ENCODE assay signal across 8 mouse cellular contexts in the genomic region with DNA sequence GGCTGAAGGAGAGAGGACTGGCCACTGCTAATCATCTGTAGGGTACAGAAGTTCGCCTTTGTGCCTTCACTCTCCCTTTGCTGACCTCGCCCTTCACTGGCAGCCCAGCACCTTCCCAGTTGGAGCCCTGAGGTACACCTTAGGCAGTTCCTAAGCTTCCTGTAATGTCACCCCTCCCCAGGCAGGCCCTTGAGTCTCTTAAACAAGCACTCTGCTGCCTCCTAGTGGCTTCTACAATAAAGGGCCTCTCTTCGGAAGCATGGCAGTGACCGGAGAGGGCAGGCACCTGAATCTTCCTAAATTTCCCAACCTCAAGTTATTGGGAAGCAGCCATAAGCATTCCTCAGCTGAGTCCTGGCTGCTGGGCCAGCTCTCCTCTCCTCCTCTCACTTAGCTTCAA. TPM values are rescaled to one million over a fixed set of nuclear protein-coding genes. Genes with fewer than 3 reads are reported as not detected.
A peak's percentile ranks its signal among the peaks of the same experiment; 100 is the strongest.
DNase-seq lines count a peak whose midpoint lies in the region; ATAC-seq and TF ChIP-seq lines count a peak whose summit lies in the region.

No protein-coding gene starts in this region.

- ATAC-seq in forebrain, postnatal 0 days: 0 out of 2 replicates have a peak, but pooled peaks have one; percentile 53
- ATAC-seq in stomach, embryonic 16.5 days (ENCODE audit: insufficient read depth, low FRiP score): peak; percentile 73; the same call in 1 of the 2 replicates

- no peaks in the 10 kb centered on the region for H3K9me3 ChIP-seq in forebrain, postnatal 0 days (ENCODE audit: low read length)
- no peaks in the 10 kb centered on the region for H3K9me3 ChIP-seq in stomach, embryonic 16.5 days (replicated peaks; ENCODE audit: control insufficient read depth, low read length)

- no peak overlapping the region for H3K4me2 ChIP-seq in forebrain, postnatal 0 days (ENCODE audit: low read depth)
- no peak overlapping the region for H3K4me2 ChIP-seq in stomach, embryonic 16.5 days (ENCODE audit: low read depth, low read length)

- no peak overlapping the region for H3K9ac ChIP-seq in forebrain, postnatal 0 days
- H3K9ac ChIP-seq in stomach, embryonic 16.5 days (ENCODE audit: low read length): no peak overlapping the region

- 27% methylated on average over 4 of the region's 4 CpGs for WGBS in forebrain, postnatal 0 days
- 22% methylated on average over 4 of the region's 4 CpGs for WGBS in stomach, embryonic 16.5 days

- peak; percentile 80 for TF ChIP-seq CTCF in forebrain, postnatal 0 days (IDR thresholded peaks at IDR 0.05; ENCODE audit: low read depth)

- intact Hi-C loops in left cerebral cortex, postnatal 14 days (cut with DNase I): loop anchor here (5.0 kb wide), 1 partner anchor 58 kb away; no protein-coding TSS in a partner anchor

- no peaks in the 10 kb centered on the region for H3K36me3 ChIP-seq in forebrain, postnatal 0 days (ENCODE audit: insufficient read depth)
- H3K36me3 ChIP-seq in stomach, embryonic 16.5 days (ENCODE audit: control insufficient read depth, insufficient read depth, low read length): no peaks in the 10 kb centered on the region

- H3K4me3 ChIP-seq in forebrain, postnatal 0 days (ENCODE audit: low read depth, low read length): no peak overlapping the region
- no peak overlapping the region for H3K4me3 ChIP-seq in stomach, embryonic 16.5 days (replicated peaks; ENCODE audit: low read length)

- no peak overlapping the region for H3K27ac ChIP-seq in forebrain, postnatal 0 days (ENCODE audit: low read depth, low read length)
- no peak overlapping the region for H3K27ac ChIP-seq in stomach, embryonic 16.5 days (ENCODE audit: low read length)

- DNase-seq in urinary bladder, postnatal 36 days (ENCODE audit: low spot score in 2 of 2): peak; percentile 42 to 62
- DNase-seq in urinary bladder, adult 2 months (ENCODE audit: low spot score): no peak
- peak; percentile 71 to 73 for DNase-seq in cerebellum, adult 18-20 months
- peak; percentile 80 for DNase-seq in forebrain, postnatal 0 days
- peak; percentile 71 for DNase-seq in hindlimb bud, embryonic 11.5 days (ENCODE audit: extremely low spot score, low read depth, low spot score)
- peak; percentile 85 to 86 for DNase-seq in left cerebral cortex, postnatal 14 days (ENCODE audit: low spot score in 2 of 2)
- peak; percentile 84 for DNase-seq in mesoderm, embryonic 11.5 days (ENCODE audit: low read depth, low spot score)

- no peaks in the 10 kb centered on the region for H3K4me1 ChIP-seq in forebrain, postnatal 0 days (ENCODE audit: insufficient read depth)
- no peaks in the 10 kb centered on the region for H3K4me1 ChIP-seq in stomach, embryonic 16.5 days (ENCODE audit: control insufficient read depth, insufficient read depth, low read length)

- H3K27me3 ChIP-seq in forebrain, postnatal 0 days (ENCODE audit: insufficient read depth, low read length): no peaks in the 10 kb centered on the region
- no peaks in the 10 kb centered on the region for H3K27me3 ChIP-seq in stomach, embryonic 16.5 days (ENCODE audit: control insufficient read depth, insufficient read depth, low read length)

RNA-seq across cellular contexts. Expression of a gene that starts 13.9 kb away (rescaled TPM):
- 43.9 and 48.9 TPM in 2 replicates for polyA plus RNA-seq in urinary bladder, adult 2 months (2012; rRNA removed)
- 231 and 250 TPM in 2 replicates for total RNA-seq in forebrain, postnatal 0 days (2014; rRNA removed)
- polyA plus RNA-seq in forebrain, postnatal 0 days (2015; fragmentation: Nextera tagmentation; extraction: Ambion mirVana): 242 and 258 TPM in 2 replicates
- total RNA-seq in left cerebral cortex, postnatal 14 days (2021): 10 to 100 TPM; 93.7 to 99.6 TPM
- polyA plus RNA-seq in stomach, embryonic 16.5 days (2015; fragmentation: Nextera tagmentation; extraction: Ambion mirVana): 98.7 and 113 TPM in 2 replicates

RNA-seq across cellular contexts. Expression of a gene that starts 29.2 kb away (rescaled TPM):
- polyA plus RNA-seq in urinary bladder, adult 2 months (2012; rRNA removed): 67.8 and 74.1 TPM in 2 replicates
- 110 and 116 TPM in 2 replicates for total RNA-seq in forebrain, postnatal 0 days (2014; rRNA removed)
- polyA plus RNA-seq in forebrain, postnatal 0 days (2015; fragmentation: Nextera tagmentation; extraction: Ambion mirVana): 69.1 and 89.7 TPM in 2 replicates
- 10 to 100 TPM; 95.4 to 99.5 TPM for total RNA-seq in left cerebral cortex, postnatal 14 days (2021)
- 42.5 and 44.3 TPM in 2 replicates for polyA plus RNA-seq in stomach, embryonic 16.5 days (2015; fragmentation: Nextera tagmentation; extraction: Ambion mirVana)

RNA-seq across cellular contexts. Expression of a gene that starts 30.0 kb away (rescaled TPM):
- 0.04 and 0.07 TPM in 2 replicates for polyA plus RNA-seq in urinary bladder, adult 2 months (2012; rRNA removed)
- total RNA-seq in forebrain, postnatal 0 days (2014; rRNA removed): 0.52 and 1.5 TPM in 2 replicates
- 0.58 and 0.85 TPM in 2 replicates for polyA plus RNA-seq in forebrain, postnatal 0 days (2015; fragmentation: Nextera tagmentation; extraction: Ambion mirVana)
- 1 to 10 TPM; 1.7 to 2.2 TPM for total RNA-seq in left cerebral cortex, postnatal 14 days (2021)
- polyA plus RNA-seq in stomach, embryonic 16.5 days (2015; fragmentation: Nextera tagmentation; extraction: Ambion mirVana): 0.06 and 0.10 TPM in 2 replicates

RNA-seq across cellular contexts. Expression of a gene that starts 41.0 kb away (rescaled TPM):
- 0.30 and 0.32 TPM in 2 replicates for polyA plus RNA-seq in urinary bladder, adult 2 months (2012; rRNA removed)
- 22.9 and 435 TPM in 2 replicates for total RNA-seq in forebrain, postnatal 0 days (2014; rRNA removed)
- polyA plus RNA-seq in forebrain, postnatal 0 days (2015; fragmentation: Nextera tagmentation; extraction: Ambion mirVana): 7.7 and 8.2 TPM in 2 replicates
- 100 to 1,000 TPM; 161 to 175 TPM for total RNA-seq in left cerebral cortex, postnatal 14 days (2021)
- polyA plus RNA-seq in stomach, embryonic 16.5 days (2015; fragmentation: Nextera tagmentation; extraction: Ambion mirVana): 0.52 and 0.66 TPM in 2 replicates
